Comparison of ENCODE assay signal across 19 mouse cellular contexts in genomic region chr6:32105547-32106275, GRCm38 (mm10). TPM values are rescaled to one million over a fixed set of nuclear protein-coding genes. Genes with fewer than 3 reads are reported as not detected.
DNase-seq lines count a peak whose midpoint lies in the region; ATAC-seq and TF ChIP-seq lines count a peak whose summit lies in the region.
"Had no signal": no experiment of that assay in that cellular context is flagged by ENCODE, and none has a peak within 500 bp of the region (broad histone marks: within the 10 kb centered on the region; RNA-seq: fewer than 3 reads in every experiment).

No protein-coding gene starts in this region.

- no peaks in the 10 kb centered on the region for H3K27me3 ChIP-seq in stomach, postnatal 0 days (ENCODE audit: control insufficient read depth, insufficient read depth, low read length)
- H3K27me3 ChIP-seq: heart, embryonic 12.5 days; liver, embryonic 13.5 days had no signal

- H3K4me3 ChIP-seq in stomach, postnatal 0 days (ENCODE audit: low read depth, low read length), result no peak overlapping the region
- H3K4me3 ChIP-seq: heart, embryonic 12.5 days; left cerebral cortex, adult 2 months; limb, embryonic 12.5 days; liver, embryonic 13.5 days had no signal

- no peaks in the 10 kb centered on the region for H3K4me1 ChIP-seq in stomach, postnatal 0 days (replicated peaks; ENCODE audit: control insufficient read depth, insufficient read depth)
- H3K4me1 ChIP-seq: heart, embryonic 12.5 days; limb, embryonic 12.5 days; liver, embryonic 13.5 days had no signal

- H3K36me3 ChIP-seq in stomach, postnatal 0 days (ENCODE audit: control insufficient read depth, insufficient read depth, low read length), result no peaks in the 10 kb centered on the region
- H3K36me3 ChIP-seq: G1E; heart, embryonic 12.5 days; limb, embryonic 12.5 days; liver, embryonic 13.5 days had no signal

- no peak overlapping the region for H3K27ac ChIP-seq in stomach, postnatal 0 days (replicated peaks)
- H3K27ac ChIP-seq: left cerebral cortex, adult 2 months; limb, embryonic 12.5 days; liver, embryonic 13.5 days had no signal

- WGBS in stomach, postnatal 0 days, result 48% methylated on average over 9 of the region's 9 CpGs

- peak; percentile 76 for DNase-seq in heart, adult 11 months
- DNase-seq in heart, adult 9 months (ENCODE audit: low spot score in 2 of 2), result no peak
- peak; percentile 41 for DNase-seq in lung, postnatal 14 days
- no peak for DNase-seq in lung, postnatal 36 days
- peak; percentile 3 for DNase-seq in brain, adult 2 months (ENCODE audit: low read depth, low spot score)
- DNase-seq in retina, postnatal 1 day, result peak; percentile 94
- DNase-seq in stomach, postnatal 0 days (ENCODE audit: low spot score), result no peak
- DNase-seq: adrenal gland, postnatal 14 days; kidney, adult 8-10 months; kidney, postnatal 25 days; liver, embryonic 13.5 days; thymus, postnatal 14 days had no signal

- no peaks in the 10 kb centered on the region for H3K9me3 ChIP-seq in stomach, postnatal 0 days (ENCODE audit: control insufficient read depth, low read length)
- H3K9me3 ChIP-seq: G1E; heart, embryonic 12.5 days; limb, embryonic 12.5 days; liver, embryonic 13.5 days had no signal

- no peak overlapping the region for H3K9ac ChIP-seq in stomach, postnatal 0 days (ENCODE audit: low read length)
- H3K9ac ChIP-seq: heart, embryonic 12.5 days; limb, embryonic 12.5 days; liver, embryonic 13.5 days had no signal

- H3K4me2 ChIP-seq in stomach, postnatal 0 days (replicated peaks; ENCODE audit: low read depth), result no peak overlapping the region
- H3K4me2 ChIP-seq: heart, embryonic 12.5 days; limb, embryonic 12.5 days; liver, embryonic 13.5 days had no signal

- no peak for TF ChIP-seq CTCF in stomach, postnatal 0 days (IDR thresholded peaks at IDR 0.05; ENCODE audit: low read depth)

- no peak for TF ChIP-seq EP300 in stomach, postnatal 0 days (optimal IDR thresholded peaks at IDR 0.05)

- ATAC-seq in stomach, postnatal 0 days (ENCODE audit: low FRiP score, low TSS enrichment), result no peak
- ATAC-seq: inflammation-experienced regulatory T-cells, adult 6 months; midbrain, embryonic 16.5 days had no signal

RNA-seq across cellular contexts. Expression of gene 1700012A03Rik, which starts 55.7 kb away (rescaled TPM):
- polyA plus RNA-seq in stomach, postnatal 0 days (2015; fragmentation: Nextera tagmentation; extraction: Ambion mirVana), result not detected in 2 replicates
- polyA plus RNA-seq: G1E; heart, embryonic 12.5 days; inflammation-experienced regulatory T-cells, adult 6 months; limb, embryonic 12.5 days; liver, embryonic 13.5 days; midbrain, embryonic 16.5 days; stomach, embryonic 16.5 days had no signal

Comparison
In these comparisons a context has a peak if more than half of its experiments do, and no peak if none do; other contexts are left out.
1. DNase-seq: peak in heart, adult 11 months (single experiment), lung, postnatal 14 days (single experiment), brain, adult 2 months (single experiment) and retina, postnatal 1 day (single experiment); none in heart, adult 9 months (0 of 2), lung, postnatal 36 days (single experiment) and stomach, postnatal 0 days (single experiment).